Mouse (Mus musculus) heart, embryonic 13.5 days (tissue): ENCODE measurements at regions not wholly inside any gene's neighbourhood (a gene's known extent, or its start where the extent isn't known, plus 50 kb on each side); places are given as distances from the start of the nearest gene placed in this dataset.

ENCODE experiments used
- ATAC-seq: fragments of 200-750 bp; cut with Nextera tagmentation; 2 replicates; pipeline ENCODE4 v1.8.0; 2017; ENCODE audit warnings: moderate TSS enrichment; ENCODE audit not compliant: insufficient number of reproducible peaks, low FRiP score, low TSS enrichment; ENCODE audit errors: extremely low read depth
- H3K27ac ChIP-seq: fragments of 300-500 bp; sonication (generic); replicated peaks from 2 replicates; pipeline ENCODE4 v1.5.1; 2015; ENCODE audit warnings: moderate library complexity, mild to moderate bottlenecking, inconsistent platforms
- H3K27me3 ChIP-seq: fragments of 300-500 bp; sonication (generic); replicated peaks from 2 replicates; pipeline ENCODE4 v1.6.1; 2015; ENCODE audit warnings: mild to moderate bottlenecking, inconsistent platforms
- H3K36me3 ChIP-seq: fragments of 300-500 bp; sonication (generic); 2 replicates; pipeline ENCODE4 v1.6.1; 2015; ENCODE audit warnings: mild to moderate bottlenecking, inconsistent platforms
- H3K4me1 ChIP-seq: fragments of 300-500 bp; sonication (generic); 2 replicates; pipeline ENCODE4 v1.6.1; 2015; ENCODE audit warnings: inconsistent platforms
- H3K4me2 ChIP-seq: fragments of 300-500 bp; sonication (generic); 2 replicates; pipeline ENCODE4 v1.6.1; 2015; ENCODE audit warnings: inconsistent platforms, mild to moderate bottlenecking, moderate library complexity
- H3K4me3 ChIP-seq: fragments of 300-500 bp; sonication (generic); 2 replicates; pipeline ENCODE4 v1.5.1; 2015; ENCODE audit warnings: moderate library complexity, mild to moderate bottlenecking, inconsistent platforms
- H3K9ac ChIP-seq: fragments of 300-500 bp; sonication (generic); 2 replicates; pipeline ENCODE4 v1.6.1; 2015; ENCODE audit warnings: inconsistent platforms, mild to moderate bottlenecking, moderate library complexity
- H3K9me3 ChIP-seq: fragments of 300-500 bp; sonication (generic); 2 replicates; pipeline ENCODE4 v1.6.1; 2016; ENCODE audit warnings: inconsistent platforms
- WGBS: fragments of 180-500 bp; shearing (Covaris S2); methylation state at CpG from one replicate; pipeline ENCODE4 v1.1.7; 2015; ENCODE audit warnings: mixed read lengths; 5-methylcytosine and 5-hydroxymethylcytosine counted together

- H3K27ac ChIP-seq: no peak overlapping the region
- ATAC-seq: no peak
- H3K4me3 ChIP-seq: no peak overlapping the region
- no peaks in the 10 kb centered on the region for H3K36me3 ChIP-seq
- H3K9me3 ChIP-seq: no peaks in the 10 kb centered on the region
- peaks cover 26% of the 10 kb centered on the region for H3K4me1 ChIP-seq
- no peaks in the 10 kb centered on the region for H3K27me3 ChIP-seq
- WGBS: 63% methylated on average over 2 of the region's 2 CpGs
- no peak overlapping the region for H3K9ac ChIP-seq
- no peak overlapping the region for H3K4me2 ChIP-seq
Observed at GRCm38 (mm10) chr14:105433456-105433855, 175.1 kb downstream of the Ndfip2 start.

- H3K27ac ChIP-seq: peak overlapping the region; percentile 58
Observed at GRCm38 (mm10) chr14:105432670-105433069, 174.3 kb downstream of the Ndfip2 start.

GRCm38 (mm10) chr14:105431584-105431983 is 173.2 kb downstream of the Ndfip2 start:
- WGBS: 80% methylated on average over 4 of the region's 4 CpGs
- H3K27ac ChIP-seq: no peak overlapping the region
- ATAC-seq: no peak
- H3K36me3 ChIP-seq: no peaks in the 10 kb centered on the region
- H3K4me2 ChIP-seq: no peak overlapping the region
- peaks cover 42% of the 10 kb centered on the region for H3K4me1 ChIP-seq
- H3K27me3 ChIP-seq: no peaks in the 10 kb centered on the region
- H3K9me3 ChIP-seq: no peaks in the 10 kb centered on the region
- H3K4me3 ChIP-seq: no peak overlapping the region
- no peak overlapping the region for H3K9ac ChIP-seq

More at GRCm38 (mm10) chr14:105432670-105433069, 174.3 kb downstream of the Ndfip2 start:
- H3K4me3 ChIP-seq: no peak overlapping the region; the same call in 1 of the 2 replicates
- no peak for ATAC-seq
- H3K9me3 ChIP-seq: no peaks in the 10 kb centered on the region
- WGBS: 3% methylated on average over 4 of the region's 4 CpGs
- H3K36me3 ChIP-seq: no peaks in the 10 kb centered on the region
- peaks cover 31% of the 10 kb centered on the region for H3K4me1 ChIP-seq
- H3K4me2 ChIP-seq: peak overlapping the region; percentile 50
- H3K9ac ChIP-seq: peak overlapping the region; percentile 24; the same call in 1 of the 2 replicates
- no peaks in the 10 kb centered on the region for H3K27me3 ChIP-seq

DNA sequence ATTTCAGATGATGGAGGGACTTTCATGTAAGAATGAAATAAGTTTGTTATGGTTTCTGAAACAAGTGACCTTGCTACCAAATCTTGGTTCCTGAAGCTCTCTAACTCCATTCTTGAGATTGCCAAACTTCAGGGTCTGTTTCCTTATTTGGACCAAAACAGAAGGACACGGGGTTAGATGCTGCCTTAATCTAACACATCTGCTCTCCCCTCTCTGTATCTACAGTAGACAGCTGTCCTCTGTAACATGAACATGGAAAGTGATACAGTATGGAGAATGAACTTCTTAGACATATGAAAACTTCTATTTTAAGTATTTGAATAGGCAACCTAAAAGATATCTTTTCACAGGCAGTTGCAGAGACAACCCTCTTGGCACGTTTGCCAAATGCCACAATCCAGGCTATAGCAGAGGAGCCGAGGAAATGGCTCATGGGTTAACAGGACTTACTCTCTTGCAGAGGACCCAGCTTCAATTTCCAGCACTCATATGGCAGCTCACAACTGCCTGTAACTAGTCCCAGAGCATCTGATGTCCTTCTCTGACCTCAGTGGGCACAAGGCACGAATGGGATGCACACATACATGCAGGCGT is 171.4 kb downstream of the Ndfip2 start:
- ATAC-seq: no peak
- no peak overlapping the region for H3K9ac ChIP-seq

DNA sequence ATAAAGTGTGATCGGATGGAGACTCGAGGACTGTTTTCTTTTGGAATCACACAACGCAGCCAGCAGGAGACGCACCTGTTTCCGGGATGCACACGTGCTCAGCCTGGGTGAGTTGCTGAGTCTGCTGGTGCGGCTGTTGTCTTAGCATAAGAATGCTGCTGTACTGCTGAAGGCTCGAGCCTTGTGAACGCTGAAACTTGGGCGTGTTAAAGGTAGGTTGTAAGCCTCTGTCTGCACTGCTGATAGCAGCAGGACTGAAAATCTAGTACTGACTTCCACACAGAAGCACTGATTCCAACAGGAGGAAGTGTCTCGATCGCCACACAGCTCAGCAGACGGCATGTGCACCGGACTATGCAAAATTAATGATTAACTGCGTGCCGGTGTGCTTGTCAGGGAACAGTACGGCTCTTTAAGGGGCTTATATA is 169.1 kb downstream of the Ndfip2 start:
- H3K4me2 ChIP-seq: peak overlapping the region; percentile 45
- H3K36me3 ChIP-seq: no peaks in the 10 kb centered on the region
- H3K9me3 ChIP-seq: no peaks in the 10 kb centered on the region
- WGBS: 48% methylated on average over 17 of the region's 17 CpGs
- 0 out of 2 replicates have a peak overlapping the region, but pooled peaks have one; percentile 12 for H3K27ac ChIP-seq
- H3K4me3 ChIP-seq: no peak overlapping the region
- peak overlapping the region; percentile 56; the same call in 1 of the 2 replicates for H3K9ac ChIP-seq
- ATAC-seq: no peak
- H3K4me1 ChIP-seq: peaks cover 39% of the 10 kb centered on the region
- H3K27me3 ChIP-seq: no peaks in the 10 kb centered on the region

More for the DNA sequence above, 171.4 kb downstream of the Ndfip2 start:
- WGBS: 56% methylated on average over 5 of the region's 5 CpGs
- Histone ChIP-seq H3K4me2 (no peak overlapping the region), H3K36me3 (no peaks in the 10 kb centered on the region), H3K4me1 (peaks cover 45% of the 10 kb centered on the region), H3K27ac (no peak overlapping the region), H3K4me3 (no peak overlapping the region), H3K27me3 (no peaks in the 10 kb centered on the region), H3K9me3 (no peaks in the 10 kb centered on the region)

DNA sequence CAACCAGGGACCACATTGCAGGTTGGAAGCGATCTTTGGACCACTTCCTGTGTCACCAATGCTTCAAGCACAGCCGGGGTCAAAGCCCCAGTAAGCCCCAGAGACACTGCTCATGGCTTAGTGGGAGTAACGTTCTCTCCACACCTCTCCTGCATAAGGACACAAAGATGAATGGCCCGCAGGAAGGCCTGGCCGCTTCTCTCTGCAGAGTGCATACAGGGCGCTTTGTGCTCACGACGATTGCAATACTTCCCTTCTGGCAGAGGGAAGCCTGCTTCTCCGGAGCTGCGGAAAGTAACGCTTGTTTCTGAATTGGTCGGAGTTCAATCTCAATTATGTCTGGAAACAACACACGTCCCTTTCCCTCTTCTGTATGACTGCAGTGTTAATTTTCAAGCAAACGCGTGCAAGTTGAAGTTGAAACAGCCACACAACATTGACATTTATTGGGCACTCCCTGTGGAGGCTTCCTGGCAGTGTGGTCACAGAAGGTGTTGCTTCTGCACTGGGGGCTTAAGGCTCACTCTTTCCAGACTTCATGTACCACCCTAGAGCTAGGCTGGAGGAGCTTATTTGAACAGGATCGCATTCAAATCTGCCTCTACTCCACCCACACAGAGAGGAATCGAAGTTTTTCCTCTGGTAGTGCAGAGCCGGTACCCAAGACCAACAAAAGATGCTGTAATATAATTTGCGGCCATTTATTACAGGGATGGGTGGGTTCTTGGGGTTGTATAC is 168.4 kb downstream of the Ndfip2 start:
- WGBS: 75% methylated on average over 19 of the region's 19 CpGs
- no peaks in the 10 kb centered on the region for H3K27me3 ChIP-seq
- H3K4me3 ChIP-seq: no peak overlapping the region
- H3K9ac ChIP-seq: no peak overlapping the region
- peaks cover 31% of the 10 kb centered on the region for H3K4me1 ChIP-seq
- H3K27ac ChIP-seq: no peak overlapping the region
- no peak for ATAC-seq
- H3K36me3 ChIP-seq: no peaks in the 10 kb centered on the region
- H3K4me2 ChIP-seq: no peak overlapping the region
- H3K9me3 ChIP-seq: no peaks in the 10 kb centered on the region

DNA sequence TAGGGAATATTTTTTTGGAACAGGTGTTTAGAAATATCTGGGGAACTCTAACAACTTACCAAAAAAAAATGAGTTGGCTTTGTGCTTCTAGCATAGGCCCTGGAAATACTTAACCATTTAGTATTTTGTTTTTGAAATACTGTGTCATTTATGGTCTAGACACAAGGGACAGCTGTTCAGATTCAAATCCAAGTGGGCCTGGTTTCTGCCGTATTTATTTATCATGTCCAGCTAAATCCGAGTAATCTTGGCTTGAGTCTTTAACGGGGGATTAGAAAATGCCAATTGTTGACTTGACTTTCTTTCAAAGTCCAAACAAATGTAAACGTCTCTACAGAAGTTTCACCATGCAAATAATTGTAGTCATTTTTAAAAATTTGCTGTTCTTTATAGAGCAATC is 159.6 kb downstream of the Ndfip2 start:
- WGBS: 62% methylated on average over 4 of the region's 4 CpGs
- no peak for ATAC-seq
- Histone ChIP-seq H3K9ac (no peak overlapping the region), H3K4me2 (no peak overlapping the region), H3K4me1 (no peaks in the 10 kb centered on the region), H3K9me3 (no peaks in the 10 kb centered on the region), H3K4me3 (no peak overlapping the region), H3K27ac (no peak overlapping the region), H3K36me3 (no peaks in the 10 kb centered on the region), H3K27me3 (no peaks in the 10 kb centered on the region)

DNA sequence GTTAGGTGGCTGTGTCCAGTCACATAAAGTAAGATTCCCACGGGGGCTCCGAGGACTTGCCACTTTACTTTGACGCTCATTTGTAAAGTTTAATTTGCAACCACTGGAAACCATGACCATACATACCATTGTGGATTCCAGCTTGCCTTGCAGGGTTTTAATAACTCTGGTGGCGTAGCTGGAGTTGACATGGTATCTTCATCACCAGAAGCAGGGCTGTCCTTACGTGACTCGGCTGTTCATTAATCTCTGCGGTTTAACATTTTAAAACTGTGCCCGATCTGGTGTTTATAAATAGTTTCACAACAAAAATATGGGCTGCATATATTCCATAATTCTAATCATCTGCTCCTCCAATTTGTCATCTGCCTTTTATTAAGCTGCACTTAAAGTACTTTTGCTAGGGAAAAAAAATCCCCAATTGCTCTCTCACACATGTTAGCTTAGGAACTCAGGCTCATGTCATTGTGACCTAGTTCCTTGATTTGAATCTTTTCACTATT is 159.1 kb downstream of the Ndfip2 start:
- WGBS: 78% methylated on average over 8 of the region's 8 CpGs
- no peak overlapping the region for H3K9ac ChIP-seq
- H3K9me3 ChIP-seq: no peaks in the 10 kb centered on the region
- H3K4me1 ChIP-seq: no peaks in the 10 kb centered on the region
- H3K4me3 ChIP-seq: no peak overlapping the region
- no peak for ATAC-seq
- no peak overlapping the region for H3K27ac ChIP-seq
- H3K36me3 ChIP-seq: no peaks in the 10 kb centered on the region
- H3K4me2 ChIP-seq: no peak overlapping the region
- H3K27me3 ChIP-seq: no peaks in the 10 kb centered on the region

DNA sequence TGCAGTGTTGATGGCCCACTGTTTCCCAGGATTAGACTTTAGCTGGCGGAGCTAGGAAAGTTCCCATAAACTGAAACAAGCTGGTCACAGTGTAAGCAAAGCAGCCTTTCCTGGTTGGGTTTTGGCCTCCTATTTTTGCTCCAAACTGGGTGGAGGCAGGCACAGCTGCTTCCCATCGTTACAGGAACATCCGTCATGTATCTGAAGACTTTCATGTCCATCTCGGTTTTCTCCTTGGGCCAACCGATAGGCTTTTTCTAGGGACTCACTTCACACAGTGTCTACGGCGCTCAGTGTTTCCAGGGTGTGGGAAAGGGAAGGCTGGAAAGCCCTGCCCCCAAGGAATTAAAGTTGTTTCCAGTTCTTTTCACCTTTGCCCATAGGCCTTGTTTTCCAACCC is 158.6 kb downstream of the Ndfip2 start:
- Histone ChIP-seq H3K4me2 (no peak overlapping the region), H3K9me3 (no peaks in the 10 kb centered on the region), H3K36me3 (no peaks in the 10 kb centered on the region), H3K27me3 (no peaks in the 10 kb centered on the region), H3K4me3 (no peak overlapping the region), H3K9ac (no peak overlapping the region), H3K4me1 (no peaks in the 10 kb centered on the region), H3K27ac (no peak overlapping the region)
- 74% methylated on average over 7 of the region's 7 CpGs for WGBS
- no peak for ATAC-seq

DNA sequence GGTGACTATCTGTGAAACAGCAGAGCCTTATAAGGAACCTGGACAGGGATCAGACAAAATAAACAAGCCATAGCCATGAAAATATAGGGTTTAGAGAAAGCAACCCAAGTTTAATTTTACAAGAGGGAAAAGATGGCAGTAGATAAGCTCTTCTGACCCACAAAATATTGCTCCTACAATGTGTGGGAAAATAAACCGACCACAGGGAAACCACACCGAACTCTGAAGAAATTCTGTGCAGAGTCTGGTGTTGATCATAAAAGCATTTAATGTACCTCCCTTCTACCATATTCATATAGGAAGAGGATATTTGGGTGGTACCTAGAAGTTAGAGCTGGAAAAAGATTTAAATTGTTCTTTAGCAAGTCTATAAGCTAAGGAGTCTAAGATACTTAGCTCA is 146.3 kb downstream of the Ndfip2 start:
- H3K36me3 ChIP-seq: no peaks in the 10 kb centered on the region
- 59% methylated on average over 2 of the region's 2 CpGs for WGBS
- ATAC-seq: no peak

DNA sequence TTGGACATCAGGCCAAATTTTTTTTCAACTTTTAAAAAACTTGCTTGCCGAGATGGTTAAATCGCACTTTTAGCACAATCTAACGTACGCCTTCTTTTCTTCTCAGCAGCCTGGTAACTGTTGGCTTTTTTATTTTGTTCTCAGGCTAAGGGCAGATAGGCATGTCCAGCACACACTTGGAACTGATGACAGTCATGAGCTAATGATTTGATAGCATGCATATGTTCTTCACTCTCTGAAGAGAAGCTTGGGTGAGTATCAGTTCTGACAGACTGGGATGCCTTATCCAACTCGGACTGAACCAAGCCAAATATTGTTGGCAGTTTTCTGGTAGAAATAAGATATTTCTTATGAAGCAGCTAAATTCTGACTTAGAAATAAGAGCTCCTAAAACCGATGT is 145.9 kb downstream of the Ndfip2 start:
- Histone ChIP-seq H3K27me3 (no peaks in the 10 kb centered on the region), H3K4me1 (peaks cover 30% of the 10 kb centered on the region), H3K36me3 (no peaks in the 10 kb centered on the region), H3K9ac (no peak overlapping the region), H3K9me3 (no peaks in the 10 kb centered on the region), H3K27ac (peak overlapping the region; percentile 80), H3K4me3 (no peak overlapping the region), H3K4me2 (peak overlapping the region; percentile 30)
- WGBS: 26% methylated on average over 6 of the region's 6 CpGs
- ATAC-seq: peak; percentile 80; the same call in 1 of the 2 replicates

More for the DNA sequence above, 146.3 kb downstream of the Ndfip2 start:
- 0 out of 2 replicates have a peak, but pooled peaks cover 4% of the 10 kb centered on the region for H3K9me3 ChIP-seq
- peak overlapping the region; percentile 80 for H3K27ac ChIP-seq
- H3K4me1 ChIP-seq: peaks cover 30% of the 10 kb centered on the region
- H3K27me3 ChIP-seq: no peaks in the 10 kb centered on the region
- H3K9ac ChIP-seq: no peak overlapping the region
- H3K4me3 ChIP-seq: no peak overlapping the region
- H3K4me2 ChIP-seq: peak overlapping the region; percentile 30
